Mouse (Mus musculus) liver, embryonic 11.5 days (tissue): ENCODE data around the gene S100a14. TPM values are rescaled to one million over a fixed set of nuclear protein-coding genes. Genes with fewer than 3 reads are reported as not detected.

Experiments
- ATAC-seq: fragments of 200-750 bp; cut with Nextera tagmentation; replicated peaks from 2 replicates; pipeline ENCODE4 v1.8.0; 2017; ENCODE audit warnings: moderate number of reproducible peaks, mild to moderate bottlenecking, moderate TSS enrichment, moderate library complexity; ENCODE audit not compliant: low FRiP score
- DNase-seq: peaks from one replicate; pipeline ENCODE4 v3.0.0-alpha.2; 2017; ENCODE audit warnings: low spot score
- H3K27ac ChIP-seq: fragments of 300-500 bp; sonication (generic); 2 replicates; pipeline ENCODE4 v1.5.1; 2014; ENCODE audit warnings: mild to moderate bottlenecking, low read depth, low read length, control low read depth
- H3K27me3 ChIP-seq: fragments of 300-500 bp; sonication (generic); replicated peaks from 2 replicates; pipeline ENCODE4 v1.6.1; 2014; ENCODE audit warnings: low read length, mixed read lengths; ENCODE audit not compliant: control insufficient read depth, insufficient read depth
- H3K36me3 ChIP-seq: fragments of 300-500 bp; sonication (generic); 2 replicates; pipeline ENCODE4 v1.6.1; 2014; ENCODE audit warnings: mild to moderate bottlenecking, low read length, moderate library complexity, mixed read lengths; ENCODE audit not compliant: control insufficient read depth, insufficient read depth
- H3K4me1 ChIP-seq: fragments of 300-500 bp; sonication (generic); replicated peaks from 2 replicates; pipeline ENCODE4 v1.6.1; 2014; ENCODE audit warnings: low read length, mixed read lengths; ENCODE audit not compliant: control insufficient read depth, insufficient read depth
- H3K4me2 ChIP-seq: fragments of 300-500 bp; sonication (generic); 2 replicates; pipeline ENCODE4 v1.6.1; 2014; ENCODE audit warnings: mild to moderate bottlenecking, control low read depth, moderate library complexity
- H3K4me3 ChIP-seq: fragments of 300-500 bp; sonication (generic); 2 replicates; pipeline ENCODE4 v1.5.1; 2014; ENCODE audit warnings: low read depth, low read length, control low read depth
- H3K9ac ChIP-seq: fragments of 300-500 bp; sonication (generic); 2 replicates; pipeline ENCODE4 v1.6.1; 2014; ENCODE audit warnings: low read depth, low read length, control low read depth
- H3K9me3 ChIP-seq: fragments of 300-500 bp; sonication (generic); 2 replicates; pipeline ENCODE4 v1.6.1; 2016; ENCODE audit warnings: low read length, inconsistent platforms, mixed read lengths; ENCODE audit not compliant: control insufficient read depth
- WGBS: fragments of 180-500 bp; shearing (Covaris S2); extraction: QIAGEN DNeasy Blood & Tissue Kit; methylation state at CpG from one replicate; pipeline ENCODE4 v1.1.7; 2014; 5-methylcytosine and 5-hydroxymethylcytosine counted together
- polyA plus RNA-seq: library from polyadenylated mRNA; unstranded; fragments of >200 nt; fragmentation: Nextera tagmentation; extraction: Ambion mirVana; gene quantifications from 2 replicates; pipeline ENCODE4 v1.2.1, GENCODE M21; 2014

The S100a14 gene
- polyA plus RNA-seq, 1 experiment from 2014 or later, result not detected

DNA sequence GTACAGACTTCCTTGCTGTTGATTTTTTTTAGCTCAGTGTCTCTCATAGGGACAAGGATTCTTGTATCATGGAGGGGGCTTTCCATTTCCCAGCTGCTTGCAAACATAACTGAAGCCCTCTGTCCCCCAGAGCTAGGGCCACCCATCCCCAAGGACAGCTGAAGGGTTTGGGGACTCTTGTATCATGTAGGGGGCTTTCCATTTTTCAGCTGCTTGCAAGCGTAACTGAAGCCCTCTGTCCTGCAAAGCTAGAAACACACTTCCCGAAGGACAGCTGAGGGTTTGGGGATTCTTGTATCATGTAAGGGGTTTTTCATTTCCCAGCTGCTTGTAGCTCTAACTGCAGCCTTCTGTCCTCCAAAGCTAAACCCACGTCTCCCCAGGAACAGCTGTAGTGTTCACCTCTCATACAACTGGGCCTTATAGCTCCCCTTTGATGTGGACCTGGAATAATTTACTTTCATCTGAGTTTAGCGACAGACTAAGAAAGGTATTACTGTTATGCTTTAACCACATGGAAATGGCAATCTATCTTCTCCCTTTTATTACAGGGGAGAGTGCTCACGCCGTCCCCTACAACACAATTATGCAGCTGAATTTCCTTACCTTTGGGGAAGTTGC, 33.5 kb downstream of the S100a14 start, which contains the start of gene S100a3:
Gene S100a3, plus strand, starts transcription at position 571 of the 621 bp plus-strand sequence.
- H3K36me3 ChIP-seq, result no peaks in the 10 kb centered on the region
- WGBS, result 74% methylated on average over 6 of the region's 6 CpGs
- no peak within 1 kb of the TSS for H3K4me2 ChIP-seq
- H3K27ac ChIP-seq, result no peak within 1 kb of the TSS
- H3K27me3 ChIP-seq, result no peaks in the 10 kb centered on the region
- no peak within 1 kb of the TSS for H3K4me3 ChIP-seq
- H3K9me3 ChIP-seq, result no peaks in the 10 kb centered on the region
- H3K4me1 ChIP-seq, result no peaks in the 10 kb centered on the region
- ATAC-seq (no peak), DNase-seq (no peak)
- H3K9ac ChIP-seq, result no peak within 1 kb of the TSS

DNA sequence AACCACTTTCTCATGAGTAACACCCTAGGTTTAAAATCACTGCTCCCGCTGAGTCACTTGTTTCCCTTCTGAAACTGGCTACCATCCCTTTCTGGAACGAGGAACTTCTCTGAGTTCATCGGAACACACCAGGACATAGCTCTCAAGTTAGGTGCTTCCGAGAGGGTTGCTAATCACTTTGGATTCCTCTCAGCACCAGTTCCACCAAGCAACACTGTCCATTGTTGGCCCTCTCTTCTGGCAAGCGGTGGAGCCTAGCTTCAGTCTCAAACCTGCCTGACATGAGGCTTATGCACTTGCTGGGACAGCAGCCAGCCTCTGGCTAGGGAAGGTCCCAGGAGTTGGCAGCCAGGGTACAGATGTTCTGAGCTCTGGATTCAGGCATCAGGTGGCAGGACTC, 48.0 kb downstream of the S100a14 start:
- 76% methylated on average over 5 of the region's 5 CpGs for whole genome bisulfite sequencing
- Histone ChIP-seq H3K4me2 (no peak overlapping the region), H3K27me3 (no peaks in the 10 kb centered on the region), H3K9ac (no peak overlapping the region), H3K4me3 (no peak overlapping the region), H3K9me3 (no peaks in the 10 kb centered on the region), H3K36me3 (no peaks in the 10 kb centered on the region), H3K4me1 (no peaks in the 10 kb centered on the region), H3K27ac (no peak overlapping the region)
- ATAC-seq, result no peak
- DNase-seq, result no peak

DNA sequence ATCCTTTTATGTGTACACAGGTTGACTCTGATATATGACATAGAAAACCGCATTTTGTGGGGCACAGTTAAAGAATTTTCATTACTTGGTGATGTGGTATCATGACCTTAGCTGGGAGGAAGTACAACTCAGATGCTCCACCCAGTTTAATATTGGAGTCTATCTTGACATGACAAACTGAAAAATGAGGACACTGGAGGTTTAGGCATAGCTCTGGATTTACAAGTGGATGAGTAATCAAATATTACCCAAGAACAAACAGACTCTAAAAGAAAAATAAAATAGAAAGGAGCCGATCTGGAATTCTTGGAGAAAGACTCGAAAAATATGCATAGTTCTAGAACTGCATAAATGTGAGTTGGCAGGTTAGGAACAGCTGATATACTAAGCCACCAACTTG, 48.7 kb downstream of the S100a14 start:
- H3K9ac ChIP-seq, result no peak overlapping the region
- WGBS, result 78% methylated on average over 3 of the region's 3 CpGs

DNA sequence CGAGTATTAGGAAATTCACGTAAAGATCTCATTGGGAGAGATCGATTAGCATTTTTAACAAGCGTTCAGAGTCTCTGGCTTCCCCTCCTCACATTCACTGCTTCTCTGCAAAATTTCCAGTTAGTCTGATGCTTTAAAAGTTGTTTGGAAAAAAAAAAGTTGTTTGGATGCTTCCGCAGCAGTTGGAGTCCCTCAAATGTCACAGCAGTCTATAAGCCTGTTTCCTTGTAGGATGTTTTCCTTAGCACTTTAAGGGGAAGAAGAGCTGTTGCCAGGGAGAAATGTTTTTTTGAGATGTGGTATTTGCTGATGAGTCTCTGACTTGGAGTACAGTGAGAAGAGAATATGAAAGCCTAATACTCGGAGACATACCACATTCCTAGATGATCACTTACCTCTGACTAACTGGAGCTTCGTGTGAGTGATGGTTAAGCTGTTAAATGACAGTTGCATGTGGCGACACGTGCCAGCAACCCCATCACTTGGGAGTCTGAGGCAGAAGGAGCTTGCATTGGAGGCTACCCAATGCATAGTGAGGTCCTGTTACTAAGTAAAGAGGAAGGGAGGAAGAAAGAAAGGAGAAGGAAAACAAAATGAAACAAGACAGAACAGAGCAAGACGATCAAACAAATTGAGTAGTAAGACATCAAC, 49.8 kb downstream of the S100a14 start:
- 65% methylated on average over 10 of the region's 10 CpGs for WGBS

More for the DNA sequence above, 48.7 kb downstream of the S100a14 start:
- Histone ChIP-seq H3K4me1 (no peaks in the 10 kb centered on the region), H3K27ac (no peak overlapping the region), H3K27me3 (no peaks in the 10 kb centered on the region), H3K4me2 (no peak overlapping the region), H3K9me3 (no peaks in the 10 kb centered on the region), H3K4me3 (no peak overlapping the region), H3K36me3 (no peaks in the 10 kb centered on the region)
- ATAC-seq (no peak), DNase-seq (no peak)

More for the DNA sequence above, 49.8 kb downstream of the S100a14 start:
- Histone ChIP-seq H3K36me3 (no peaks in the 10 kb centered on the region), H3K4me2 (no peak overlapping the region), H3K4me1 (no peaks in the 10 kb centered on the region), H3K9me3 (no peaks in the 10 kb centered on the region), H3K4me3 (no peak overlapping the region), H3K9ac (no peak overlapping the region), H3K27ac (no peak overlapping the region), H3K27me3 (no peaks in the 10 kb centered on the region)
- no peak for ATAC-seq
- no peak for DNase-seq

Other genes starting within 250 kb of the S100a14 start
- gene Gatad2b, start 233.7 kb upstream of the S100a14 start, polyA plus RNA-seq, result 7.9 and 8.2 TPM in 2 replicates
- gene Slc27a3, start 136.9 kb upstream of the S100a14 start, polyA plus RNA-seq, result 6.4 and 6.7 TPM in 2 replicates
- gene Ints3, start 93.2 kb upstream of the S100a14 start, polyA plus RNA-seq, result 34.0 and 35.2 TPM in 2 replicates
- 8.0 and 9.2 TPM in 2 replicates for gene Npr1, start 61.0 kb upstream of the S100a14 start, polyA plus RNA-seq
- 169 and 174 TPM in 2 replicates for gene Ilf2, start 50.7 kb upstream of the S100a14 start, polyA plus RNA-seq
- gene Snapin, start 35.8 kb upstream of the S100a14 start, polyA plus RNA-seq, result 44.9 and 46.4 TPM in 2 replicates
- gene Chtop, start 17.4 kb upstream of the S100a14 start, polyA plus RNA-seq, result 78.2 and 86.3 TPM in 2 replicates
- gene S100a1, start 12.5 kb upstream of the S100a14 start, polyA plus RNA-seq, result 16.5 and 21.9 TPM in 2 replicates
- gene S100a13, start 12.4 kb upstream of the S100a14 start, polyA plus RNA-seq, result 21.4 and 22.7 TPM in 2 replicates
- 52.5 and 58.1 TPM in 2 replicates for gene S100a16, start 10.4 kb downstream of the S100a14 start, polyA plus RNA-seq
- not detected in 2 replicates for gene S100a3, start 33.7 kb downstream of the S100a14 start, polyA plus RNA-seq
- gene S100a2, start 63.4 kb downstream of the S100a14 start, polyA plus RNA-seq, result not detected in 2 replicates
- gene Gm42674, start 75.0 kb downstream of the S100a14 start, polyA plus RNA-seq, result not detected in 2 replicates
- 0.69 and 0.77 TPM in 2 replicates for gene S100a4, start 76.9 kb downstream of the S100a14 start, polyA plus RNA-seq
- gene S100a5, start 81.7 kb downstream of the S100a14 start, polyA plus RNA-seq, result not detected in 2 replicates
- gene S100a6, start 86.0 kb downstream of the S100a14 start, polyA plus RNA-seq, result 13.9 and 14.6 TPM in 2 replicates
- gene S100a7a, start 127.2 kb downstream of the S100a14 start, polyA plus RNA-seq, result not detected in 2 replicates
- gene S100a8, start 142.1 kb downstream of the S100a14 start, polyA plus RNA-seq, result 140 and 141 TPM in 2 replicates
- 93.3 and 95.1 TPM in 2 replicates for gene S100a9, start 168.9 kb downstream of the S100a14 start, polyA plus RNA-seq
- gene Pglyrp4, start 200.1 kb downstream of the S100a14 start, polyA plus RNA-seq, result not detected in 2 replicates